Mouse (Mus musculus): ENCODE results near the gene Twsg1. TPM values are rescaled to one million over a fixed set of nuclear protein-coding genes. Genes with fewer than 3 reads are reported as not detected.

The Twsg1 gene
- polyA plus RNA-seq, 1 experiment from 2014 or later: 125 TPM

- H3K9ac ChIP-seq (ENCODE audit: low read length): peak overlapping the region; percentile 57
- peak overlapping the region; percentile 43 for H3K4me2 ChIP-seq (ENCODE audit: low read depth, low read length)
- ATAC-seq (ENCODE audit: insufficient read depth, low FRiP score): peak; percentile 51; the same call in 1 of the 2 replicates
- H3K9me3 ChIP-seq (replicated peaks; ENCODE audit: control insufficient read depth, low read length): peaks cover 6% of the 10 kb centered on the region; the same call in 1 of the 2 replicates
- no peaks in the 10 kb centered on the region for H3K36me3 ChIP-seq (ENCODE audit: control insufficient read depth, insufficient read depth, low read length)
- 37% methylated on average over 11 of the region's 11 CpGs for WGBS
- H3K27me3 ChIP-seq (ENCODE audit: control insufficient read depth, insufficient read depth, low read length): no peaks in the 10 kb centered on the region
- H3K27ac ChIP-seq (ENCODE audit: low read length): peak overlapping the region; percentile 91
- H3K4me3 ChIP-seq (replicated peaks; ENCODE audit: low read length): peak overlapping the region; percentile 11; the same call in 1 of the 2 replicates
- peaks cover 20% of the 10 kb centered on the region for H3K4me1 ChIP-seq (ENCODE audit: control insufficient read depth, insufficient read depth, low read length)
These were observed 44.1 kb downstream of the Twsg1 start for GRCm38 (mm10) chr17:65906895-65907401.

DNA sequence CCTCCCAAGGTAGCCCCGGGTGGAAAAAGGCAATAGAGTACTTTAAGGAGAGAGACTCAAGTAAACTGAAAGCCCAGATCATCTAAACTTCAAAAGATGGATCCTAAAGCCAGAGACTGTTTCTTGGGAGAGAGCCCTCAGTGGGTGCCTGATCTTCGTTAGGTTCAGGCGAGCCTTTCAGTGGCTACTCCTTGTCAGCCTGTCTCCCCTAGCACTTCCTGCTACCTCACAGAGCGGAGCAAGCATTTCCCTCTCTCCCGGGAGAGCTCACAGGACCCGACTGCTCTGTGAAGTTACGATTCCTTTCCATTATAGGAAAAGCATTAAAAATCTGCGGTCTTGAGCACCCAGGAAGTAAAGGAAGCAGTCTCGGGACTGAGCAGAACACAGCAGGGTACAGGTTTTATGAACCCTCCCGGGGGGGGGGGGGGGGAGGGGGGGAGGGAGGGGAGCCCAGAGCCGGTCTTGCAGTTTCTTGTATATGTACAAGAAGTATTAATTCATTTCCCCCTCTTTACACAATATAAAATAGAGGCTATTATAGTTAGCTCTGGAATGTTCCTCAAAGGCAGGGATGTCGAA lies 44.6 kb downstream of the Twsg1 start:
- peaks cover 20% of the 10 kb centered on the region for H3K4me1 ChIP-seq (ENCODE audit: control insufficient read depth, insufficient read depth, low read length)
- ATAC-seq (ENCODE audit: insufficient read depth, low FRiP score): peak; percentile 35; the same call in 1 of the 2 replicates
- WGBS: 26% methylated on average over 11 of the region's 12 CpGs
- peak overlapping the region; percentile 11; the same call in 1 of the 2 replicates for H3K4me3 ChIP-seq (replicated peaks; ENCODE audit: low read length)
- H3K36me3 ChIP-seq (ENCODE audit: control insufficient read depth, insufficient read depth, low read length): no peaks in the 10 kb centered on the region
- H3K4me2 ChIP-seq (ENCODE audit: low read depth, low read length): peak overlapping the region; percentile 43
- H3K9me3 ChIP-seq (replicated peaks; ENCODE audit: control insufficient read depth, low read length): peaks cover 6% of the 10 kb centered on the region; the same call in 1 of the 2 replicates
- no peaks in the 10 kb centered on the region for H3K27me3 ChIP-seq (ENCODE audit: control insufficient read depth, insufficient read depth, low read length)
- peak overlapping the region; percentile 57 for H3K9ac ChIP-seq (ENCODE audit: low read length)
- peak overlapping the region; percentile 91 for H3K27ac ChIP-seq (ENCODE audit: low read length)

DNA sequence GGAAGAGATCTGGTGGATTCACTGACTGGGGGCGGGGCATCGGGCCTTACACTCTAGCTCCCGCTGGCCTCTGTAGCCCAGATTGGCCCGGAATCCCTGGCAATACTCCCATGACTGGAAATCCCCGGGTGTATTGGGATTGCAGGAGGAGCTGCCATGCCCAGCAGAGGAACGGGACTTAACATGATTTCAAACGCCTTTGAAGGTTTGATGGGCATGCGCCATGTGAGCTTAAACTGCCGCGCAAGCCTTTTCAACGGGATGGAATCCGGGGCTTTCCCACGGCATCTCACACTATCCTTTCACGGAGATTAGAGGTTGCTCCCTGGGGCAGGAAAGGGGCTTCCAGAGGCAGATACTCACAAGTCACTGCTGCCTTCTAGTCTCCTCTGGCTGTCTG lies 45.8 kb downstream of the Twsg1 start:
- Histone ChIP-seq H3K27me3 (ENCODE audit: control insufficient read depth, insufficient read depth, low read length) (no peaks in the 10 kb centered on the region), H3K27ac (ENCODE audit: low read length) (peak overlapping the region; percentile 91; the same call in 1 of the 2 replicates), H3K9ac (ENCODE audit: low read length) (no peak overlapping the region), H3K4me1 (ENCODE audit: control insufficient read depth, insufficient read depth, low read length) (peaks cover 20% of the 10 kb centered on the region), H3K9me3 (replicated peaks; ENCODE audit: control insufficient read depth, low read length) (peaks cover 6% of the 10 kb centered on the region; the same call in 1 of the 2 replicates), H3K4me2 (ENCODE audit: low read depth, low read length) (no peak overlapping the region), H3K36me3 (ENCODE audit: control insufficient read depth, insufficient read depth, low read length) (no peaks in the 10 kb centered on the region), H3K4me3 (replicated peaks; ENCODE audit: low read length) (no peak overlapping the region)
- ATAC-seq (ENCODE audit: insufficient read depth, low FRiP score): no peak
- 82% methylated on average over 14 of the region's 14 CpGs for WGBS

GRCm38 (mm10) chr17:65903826-65904225 lies 47.2 kb downstream of the Twsg1 start:
- Histone ChIP-seq H3K9ac (ENCODE audit: low read length) (no peak overlapping the region), H3K4me2 (ENCODE audit: low read depth, low read length) (no peak overlapping the region), H3K27me3 (ENCODE audit: control insufficient read depth, insufficient read depth, low read length) (no peaks in the 10 kb centered on the region), H3K36me3 (ENCODE audit: control insufficient read depth, insufficient read depth, low read length) (no peaks in the 10 kb centered on the region), H3K4me1 (ENCODE audit: control insufficient read depth, insufficient read depth, low read length) (peaks cover 20% of the 10 kb centered on the region), H3K9me3 (replicated peaks; ENCODE audit: control insufficient read depth, low read length) (peaks cover 6% of the 10 kb centered on the region; the same call in 1 of the 2 replicates), H3K27ac (ENCODE audit: low read length) (no peak overlapping the region), H3K4me3 (replicated peaks; ENCODE audit: low read length) (no peak overlapping the region)
- ATAC-seq (ENCODE audit: insufficient read depth, low FRiP score): no peak
- WGBS: 89% methylated on average over 8 of the region's 8 CpGs

DNA sequence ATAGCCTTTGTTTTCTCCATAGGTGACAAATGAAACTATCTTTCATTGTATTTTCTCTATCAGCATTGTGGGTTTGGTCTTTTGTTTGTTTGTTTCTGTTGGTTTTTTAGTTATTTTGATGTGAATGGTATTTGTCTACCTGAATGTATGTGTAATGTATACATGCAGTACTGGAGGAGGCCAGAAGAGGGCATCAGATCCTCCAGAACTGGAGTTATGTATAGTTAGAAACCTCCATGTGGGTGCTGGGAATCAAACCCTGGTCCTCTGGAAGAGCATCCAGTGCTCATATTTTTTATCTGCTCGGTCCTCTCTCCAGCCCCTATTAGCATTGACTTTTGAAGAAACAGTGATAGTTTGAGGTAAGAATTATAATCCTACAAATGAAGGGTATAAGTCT lies 48.0 kb downstream of the Twsg1 start:
- Histone ChIP-seq H3K4me1 (ENCODE audit: control insufficient read depth, insufficient read depth, low read length) (peaks cover 20% of the 10 kb centered on the region), H3K4me3 (replicated peaks; ENCODE audit: low read length) (no peak overlapping the region), H3K9ac (ENCODE audit: low read length) (no peak overlapping the region), H3K27me3 (ENCODE audit: control insufficient read depth, insufficient read depth, low read length) (no peaks in the 10 kb centered on the region), H3K9me3 (replicated peaks; ENCODE audit: control insufficient read depth, low read length) (peaks cover 6% of the 10 kb centered on the region; the same call in 1 of the 2 replicates), H3K4me2 (ENCODE audit: low read depth, low read length) (no peak overlapping the region), H3K36me3 (ENCODE audit: control insufficient read depth, insufficient read depth, low read length) (no peaks in the 10 kb centered on the region), H3K27ac (ENCODE audit: low read length) (no peak overlapping the region)
- 97% methylated on average over 1 of the region's 1 CpGs for whole genome bisulfite sequencing
- ATAC-seq (ENCODE audit: insufficient read depth, low FRiP score): no peak

GRCm38 (mm10) chr17:65902281-65902680 lies 48.7 kb downstream of the Twsg1 start:
- H3K4me2 ChIP-seq (ENCODE audit: low read depth, low read length): no peak overlapping the region
- no peaks in the 10 kb centered on the region for H3K36me3 ChIP-seq (ENCODE audit: control insufficient read depth, insufficient read depth, low read length)
- WGBS: 69% methylated on average over 6 of the region's 6 CpGs
- no peaks in the 10 kb centered on the region for H3K27me3 ChIP-seq (ENCODE audit: control insufficient read depth, insufficient read depth, low read length)
- no peak for ATAC-seq (ENCODE audit: insufficient read depth, low FRiP score)
- peaks cover 6% of the 10 kb centered on the region; the same call in 1 of the 2 replicates for H3K9me3 ChIP-seq (replicated peaks; ENCODE audit: control insufficient read depth, low read length)
- H3K27ac ChIP-seq (ENCODE audit: low read length): no peak overlapping the region
- H3K4me1 ChIP-seq (ENCODE audit: control insufficient read depth, insufficient read depth, low read length): peaks cover 16% of the 10 kb centered on the region
- no peak overlapping the region for H3K9ac ChIP-seq (ENCODE audit: low read length)
- H3K4me3 ChIP-seq (replicated peaks; ENCODE audit: low read length): no peak overlapping the region

- ATAC-seq (ENCODE audit: insufficient read depth, low FRiP score): no peak
- Histone ChIP-seq H3K27me3 (ENCODE audit: control insufficient read depth, insufficient read depth, low read length) (no peaks in the 10 kb centered on the region), H3K9me3 (replicated peaks; ENCODE audit: control insufficient read depth, low read length) (no peaks in the 10 kb centered on the region; the same call in 1 of the 2 replicates), H3K4me1 (ENCODE audit: control insufficient read depth, insufficient read depth, low read length) (no peaks in the 10 kb centered on the region), H3K9ac (ENCODE audit: low read length) (no peak overlapping the region), H3K36me3 (ENCODE audit: control insufficient read depth, insufficient read depth, low read length) (no peaks in the 10 kb centered on the region), H3K27ac (ENCODE audit: low read length) (no peak overlapping the region), H3K4me2 (ENCODE audit: low read depth, low read length) (no peak overlapping the region), H3K4me3 (replicated peaks; ENCODE audit: low read length) (no peak overlapping the region)
- WGBS: 72% methylated on average over 3 of the region's 3 CpGs
These were observed 55.0 kb downstream of the Twsg1 start for GRCm38 (mm10) chr17:65896016-65896415.

DNA sequence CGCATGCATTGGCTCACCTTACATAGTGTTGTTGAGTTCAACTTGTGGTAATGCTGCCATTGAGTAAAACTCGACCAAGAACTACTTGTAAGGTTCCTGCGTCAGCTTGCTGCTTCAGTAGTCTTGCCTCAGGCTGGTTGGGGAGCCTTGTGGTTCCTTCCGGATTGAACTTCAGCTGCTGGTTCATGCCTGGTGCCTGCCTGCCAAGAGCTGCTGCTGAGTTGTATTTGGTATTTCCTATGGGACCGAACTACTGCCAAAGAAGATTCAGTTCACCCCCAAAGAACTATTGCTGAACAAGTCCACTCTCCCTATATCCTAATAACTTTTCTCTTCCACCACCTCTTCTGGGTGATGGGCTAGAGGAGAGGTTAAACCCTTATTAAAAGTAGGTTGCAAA lies 61.5 kb downstream of the Twsg1 start:
- H3K9ac ChIP-seq (ENCODE audit: low read length): no peak overlapping the region
- H3K27ac ChIP-seq (ENCODE audit: low read length): no peak overlapping the region
- H3K27me3 ChIP-seq (ENCODE audit: control insufficient read depth, insufficient read depth, low read length): no peaks in the 10 kb centered on the region
- no peak overlapping the region for H3K4me2 ChIP-seq (ENCODE audit: low read depth, low read length)
- WGBS: 84% methylated on average over 5 of the region's 5 CpGs
- no peak overlapping the region for H3K4me3 ChIP-seq (replicated peaks; ENCODE audit: low read length)
- H3K9me3 ChIP-seq (replicated peaks; ENCODE audit: control insufficient read depth, low read length): no peaks in the 10 kb centered on the region
- peaks cover 7% of the 10 kb centered on the region; the same call in 1 of the 2 replicates for H3K4me1 ChIP-seq (ENCODE audit: control insufficient read depth, insufficient read depth, low read length)
- no peak for ATAC-seq (ENCODE audit: insufficient read depth, low FRiP score)
- no peaks in the 10 kb centered on the region for H3K36me3 ChIP-seq (ENCODE audit: control insufficient read depth, insufficient read depth, low read length)

GRCm38 (mm10) chr17:65886571-65886970 lies 64.5 kb downstream of the Twsg1 start:
- Histone ChIP-seq H3K4me1 (ENCODE audit: control insufficient read depth, insufficient read depth, low read length) (peaks cover 23% of the 10 kb centered on the region), H3K27me3 (ENCODE audit: control insufficient read depth, insufficient read depth, low read length) (no peaks in the 10 kb centered on the region), H3K27ac (ENCODE audit: low read length) (peak overlapping the region; percentile 99), H3K9me3 (replicated peaks; ENCODE audit: control insufficient read depth, low read length) (no peaks in the 10 kb centered on the region), H3K4me2 (ENCODE audit: low read depth, low read length) (peak overlapping the region; percentile 83), H3K4me3 (replicated peaks; ENCODE audit: low read length) (peak overlapping the region; percentile 92), H3K36me3 (ENCODE audit: control insufficient read depth, insufficient read depth, low read length) (no peaks in the 10 kb centered on the region), H3K9ac (ENCODE audit: low read length) (peak overlapping the region; percentile 92)
- WGBS: 56% methylated on average over 9 of the region's 9 CpGs
- no peak for ATAC-seq (ENCODE audit: insufficient read depth, low FRiP score)

Data from stomach, embryonic 16.5 days (tissue).